In genomic region chr4:107178830-107179490, GRCm38 (mm10) we compare ENCODE assay signal across 8 mouse cellular contexts. TPM values are rescaled to one million over a fixed set of nuclear protein-coding genes. Genes with fewer than 3 reads are reported as not detected.
A peak's percentile ranks its signal among the peaks of the same experiment; 100 is the strongest.
DNase-seq lines count a peak whose midpoint lies in the region; ATAC-seq lines count a peak whose summit lies in the region.

Gene Tceanc2 (minus strand): TSS chr4:107179116.

- H3K4me2 ChIP-seq in limb, embryonic 15.5 days, result peak within 1 kb of the TSS; percentile 60
- peak within 1 kb of the TSS; percentile 74 for H3K4me2 ChIP-seq in midbrain, embryonic 16.5 days (ENCODE audit: low read length)

- no peaks in the 10 kb centered on the region for H3K27me3 ChIP-seq in embryonic facial prominence, embryonic 10.5 days (replicated peaks; ENCODE audit: low read depth, poor library complexity, severe bottlenecking)
- H3K27me3 ChIP-seq in limb, embryonic 15.5 days, result no peaks in the 10 kb centered on the region
- H3K27me3 ChIP-seq in midbrain, embryonic 16.5 days (ENCODE audit: control insufficient read depth, insufficient read depth, low read depth, low read length), result no peaks in the 10 kb centered on the region

- H3K4me3 ChIP-seq in embryonic facial prominence, embryonic 10.5 days, result peak within 1 kb of the TSS; percentile 99
- peak within 1 kb of the TSS; percentile 97 for H3K4me3 ChIP-seq in limb, embryonic 15.5 days
- H3K4me3 ChIP-seq in midbrain, embryonic 16.5 days (ENCODE audit: low read depth, low read length), result peak within 1 kb of the TSS; percentile 95

- under 1% methylated on average over 47 of the region's 47 CpGs for WGBS in embryonic facial prominence, embryonic 10.5 days
- WGBS in limb, embryonic 15.5 days, result 0% methylated on average over 47 of the region's 47 CpGs
- WGBS in midbrain, embryonic 16.5 days, result under 1% methylated on average over 47 of the region's 47 CpGs

- H3K9me3 ChIP-seq in embryonic facial prominence, embryonic 10.5 days, result no peaks in the 10 kb centered on the region
- no peaks in the 10 kb centered on the region for H3K9me3 ChIP-seq in limb, embryonic 15.5 days
- no peaks in the 10 kb centered on the region for H3K9me3 ChIP-seq in midbrain, embryonic 16.5 days (replicated peaks; ENCODE audit: control insufficient read depth, low read length, poor library complexity, severe bottlenecking)

- 0 out of 2 replicates have a peak, but pooled peaks have one; percentile 3 for ATAC-seq in limb, embryonic 15.5 days (ENCODE audit: insufficient number of reproducible peaks, low FRiP score, low TSS enrichment, low read depth)
- peak; percentile 50 for ATAC-seq in midbrain, embryonic 16.5 days

- H3K9ac ChIP-seq in limb, embryonic 15.5 days, result peak within 1 kb of the TSS; percentile 88
- H3K9ac ChIP-seq in midbrain, embryonic 16.5 days (ENCODE audit: low read depth, low read length), result peak within 1 kb of the TSS; percentile 87

- H3K36me3 ChIP-seq in embryonic facial prominence, embryonic 10.5 days (replicated peaks), result peaks cover 25% of the 10 kb centered on the region
- peaks cover 12% of the 10 kb centered on the region for H3K36me3 ChIP-seq in limb, embryonic 15.5 days
- 0 out of 2 replicates have a peak, but pooled peaks cover 2% of the 10 kb centered on the region for H3K36me3 ChIP-seq in midbrain, embryonic 16.5 days (ENCODE audit: control insufficient read depth, insufficient read depth, low read length)

- peak; percentile 57 for DNase-seq in layer of hippocampus, adult 11-12 months (ENCODE audit: low spot score)
- DNase-seq in layer of hippocampus, adult 9-10 months (ENCODE audit: low spot score), result no peak
- no peak for DNase-seq in embryonic facial prominence, embryonic 10.5 days (ENCODE audit: low spot score)
- peak; percentile 29 for DNase-seq in heart, adult 8-10 months (ENCODE audit: low spot score)
- DNase-seq in kidney, adult 8-10 months, result peak; percentile 42 to 50
- peak; percentile 39 to 55 for DNase-seq in spleen, postnatal 14 days (ENCODE audit: low spot score in 2 of 2)

- peak within 1 kb of the TSS; percentile 97 for H3K27ac ChIP-seq in embryonic facial prominence, embryonic 10.5 days (replicated peaks)
- peak within 1 kb of the TSS; percentile 95 for H3K27ac ChIP-seq in limb, embryonic 15.5 days
- H3K27ac ChIP-seq in midbrain, embryonic 16.5 days (ENCODE audit: low read length), result peak within 1 kb of the TSS; percentile 97

- peaks cover 44% of the 10 kb centered on the region for H3K4me1 ChIP-seq in embryonic facial prominence, embryonic 10.5 days
- peaks cover 26% of the 10 kb centered on the region for H3K4me1 ChIP-seq in limb, embryonic 15.5 days
- peaks cover 40% of the 10 kb centered on the region for H3K4me1 ChIP-seq in midbrain, embryonic 16.5 days (ENCODE audit: control insufficient read depth, insufficient read depth, low read length)

RNA-seq across cellular contexts. Expression of gene Tceanc2, which starts in this region (rescaled TPM):
- polyA plus RNA-seq in embryonic facial prominence, embryonic 10.5 days (2016; fragmentation: Nextera tagmentation; extraction: Ambion mirVana), result 20.7 and 42.7 TPM in 2 replicates
- total RNA-seq in heart, adult 8-10 months (2022), result 10 to 100 TPM; 10.7 to 15.1 (median 12.2) TPM
- polyA plus RNA-seq in limb, embryonic 15.5 days (2015; fragmentation: Nextera tagmentation; extraction: Ambion mirVana), result 28.4 and 53.4 TPM in 2 replicates
- polyA plus RNA-seq in midbrain, embryonic 16.5 days (2015; fragmentation: Nextera tagmentation; extraction: Ambion mirVana), result 18.1 and 27.2 TPM in 2 replicates

Comparison
In these comparisons a context has a peak if more than half of its experiments do, and no peak if none do; other contexts are left out.
1. DNase-seq: peak in layer of hippocampus, adult 11-12 months (single experiment), heart, adult 8-10 months (single experiment), kidney, adult 8-10 months (2 of 2) and spleen, postnatal 14 days (2 of 2); none in layer of hippocampus, adult 9-10 months (single experiment) and embryonic facial prominence, embryonic 10.5 days (single experiment).
2. Peak in every context shown above with its lines, with median percentiles within 50 percentile points of each other: H3K27ac ChIP-seq and H3K4me3 ChIP-seq.